Mouse (Mus musculus): ENCODE measurements around the gene Col5a3. TPM values are rescaled to one million over a fixed set of nuclear protein-coding genes. Genes with fewer than 3 reads are reported as not detected.

Gene Col5a3
- polyA plus RNA-seq, 1 experiment from 2014 or later = not detected

DNA sequence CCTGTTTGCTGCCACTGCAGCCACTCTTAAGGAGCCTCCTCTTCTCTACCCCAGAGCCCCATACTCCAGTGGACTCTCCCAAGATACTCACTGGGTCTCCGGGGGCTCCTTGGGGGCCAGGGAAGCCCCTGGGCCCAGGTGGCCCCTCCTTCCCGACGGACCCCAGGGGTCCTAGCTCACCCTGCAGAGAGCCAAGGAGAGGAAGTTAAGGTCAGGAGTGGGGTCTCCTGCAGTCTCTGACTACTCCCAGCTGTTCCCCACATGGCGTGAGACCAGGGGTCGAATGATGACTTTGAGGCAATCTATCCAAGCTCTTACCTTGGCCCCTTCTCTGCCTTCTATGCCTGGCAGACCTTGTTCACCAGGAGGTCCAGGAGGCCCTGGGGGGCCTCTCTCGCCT lies 29.8 kb downstream of the Col5a3 start:
- Histone ChIP-seq H3K27ac (no peak overlapping the region), H3K36me3 (ENCODE audit: inconsistent target) (no peaks in the 10 kb centered on the region), H3K4me3 (ENCODE audit: inconsistent target) (no peak overlapping the region), H3K79me2 (ENCODE audit: inconsistent target) (no peaks in the 10 kb centered on the region)
- 86% methylated on average over 6 of the region's 6 CpGs for WGBS (ENCODE audit: missing documents)

DNA sequence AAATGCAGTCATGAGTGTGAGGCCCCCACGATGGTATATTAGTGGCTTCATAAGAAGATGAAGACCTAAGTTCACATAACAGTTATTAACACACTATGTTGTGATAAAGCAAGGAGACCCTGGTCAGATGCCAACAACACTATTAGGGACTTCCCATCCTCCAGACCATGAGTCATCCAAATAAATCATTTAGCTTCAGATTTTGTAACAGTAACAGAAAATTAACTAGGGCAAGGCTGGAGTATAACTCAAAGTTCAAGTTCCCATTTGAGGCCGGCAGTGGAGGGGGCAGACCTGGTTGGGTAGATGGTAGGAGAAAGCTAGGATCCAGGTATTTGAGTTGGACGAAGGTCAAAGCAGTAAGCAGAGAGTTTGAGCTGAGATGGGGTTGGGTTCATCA lies 33.6 kb downstream of the Col5a3 start:
- no peak overlapping the region for H3K27ac ChIP-seq
- H3K4me3 ChIP-seq (ENCODE audit: inconsistent target) = no peak overlapping the region
- WGBS (ENCODE audit: missing documents) = 76% methylated on average over 3 of the region's 3 CpGs
- H3K79me2 ChIP-seq (ENCODE audit: inconsistent target) = no peaks in the 10 kb centered on the region
- no peaks in the 10 kb centered on the region for H3K36me3 ChIP-seq (ENCODE audit: inconsistent target)

DNA sequence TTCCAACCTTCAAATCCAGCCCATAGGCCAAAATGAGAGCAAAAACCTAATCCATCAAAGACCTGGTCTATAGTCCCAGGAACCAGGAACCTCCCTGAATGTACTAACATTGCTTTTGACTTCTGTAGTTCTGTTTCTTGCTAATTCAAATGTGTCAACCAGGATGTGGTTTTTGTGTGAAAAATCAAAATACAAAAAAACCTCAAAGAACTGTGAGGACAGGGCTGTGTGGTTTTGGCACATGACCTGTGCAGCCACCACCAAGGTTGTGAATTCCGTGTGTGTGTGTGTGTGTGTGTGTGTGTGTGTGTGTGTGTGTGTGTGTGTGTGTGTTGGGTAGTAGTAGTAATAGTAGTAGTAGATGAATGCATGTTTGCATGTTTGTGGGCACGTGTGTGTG lies 49.6 kb downstream of the Col5a3 start:
- 0% methylated on average over 2 of the region's 2 CpGs for WGBS (ENCODE audit: missing documents)
- Histone ChIP-seq H3K27ac (no peak overlapping the region), H3K79me2 (ENCODE audit: inconsistent target) (no peaks in the 10 kb centered on the region), H3K4me3 (ENCODE audit: inconsistent target) (no peak overlapping the region), H3K36me3 (ENCODE audit: inconsistent target) (no peaks in the 10 kb centered on the region)

DNA sequence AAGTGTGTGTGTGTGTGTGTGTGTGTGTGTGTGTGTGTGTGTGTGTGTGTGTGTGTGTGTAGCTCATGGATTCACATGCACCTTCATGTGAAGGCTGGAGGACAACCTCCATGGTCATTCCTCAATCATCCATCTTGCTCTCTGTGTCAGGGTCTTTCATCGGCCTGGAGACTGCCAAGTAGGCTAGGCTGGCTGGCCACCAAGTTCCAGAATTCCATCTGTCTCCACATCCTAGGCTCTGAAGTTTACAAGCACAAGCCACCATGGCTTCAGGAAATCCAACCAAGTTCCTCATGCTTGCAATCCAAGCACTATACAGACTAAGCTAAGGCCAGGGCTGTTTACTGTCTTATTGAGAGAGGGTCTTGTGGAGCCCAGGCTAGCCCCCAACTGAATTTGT lies 51.8 kb downstream of the Col5a3 start:
- Histone ChIP-seq H3K36me3 (ENCODE audit: inconsistent target) (no peaks in the 10 kb centered on the region), H3K4me3 (ENCODE audit: inconsistent target) (no peak overlapping the region), H3K79me2 (ENCODE audit: inconsistent target) (no peaks in the 10 kb centered on the region), H3K27ac (no peak overlapping the region)
- WGBS (ENCODE audit: missing documents) = 83% methylated on average over 1 of the region's 1 CpGs

DNA sequence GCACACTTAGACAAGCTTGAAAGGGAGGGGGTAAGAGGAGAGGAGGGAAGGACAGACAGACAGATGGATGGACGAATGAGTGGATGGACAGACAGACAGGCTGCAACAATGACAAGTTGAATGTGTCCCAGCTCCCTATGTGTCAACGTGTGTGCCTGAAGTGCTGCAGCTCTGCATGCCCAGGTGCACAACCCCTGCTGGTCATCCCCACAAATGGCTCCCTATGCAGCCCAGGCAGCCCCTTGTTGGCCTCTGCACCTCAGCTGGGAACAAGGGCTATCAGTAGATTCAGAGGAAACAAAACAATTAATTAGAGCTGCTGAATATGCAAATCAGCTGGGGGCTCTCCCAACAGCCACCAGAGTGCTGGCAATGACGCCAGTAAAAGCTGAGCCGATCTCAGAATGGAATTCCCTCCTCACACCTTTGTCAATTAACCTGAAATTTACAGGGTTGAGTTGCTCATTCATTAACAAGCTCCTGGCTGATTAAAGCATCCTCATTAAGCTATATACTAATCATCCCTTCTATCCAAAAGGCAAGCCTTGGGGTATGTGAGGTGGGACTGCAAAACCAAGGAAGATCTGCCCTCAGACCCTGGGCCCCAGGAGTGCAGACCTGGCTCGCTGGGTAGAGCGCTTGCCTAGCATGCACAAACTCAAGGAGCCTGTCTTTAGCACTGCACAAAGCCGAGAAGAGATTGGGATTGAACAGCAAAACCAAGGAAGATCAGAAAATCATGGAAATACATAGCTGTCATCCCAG lies 52.5 kb downstream of the Col5a3 start:
- H3K79me2 ChIP-seq (ENCODE audit: inconsistent target) = no peaks in the 10 kb centered on the region
- WGBS (ENCODE audit: missing documents) = 57% methylated on average over 6 of the region's 7 CpGs
- no peak overlapping the region for H3K4me3 ChIP-seq (ENCODE audit: inconsistent target)
- H3K27ac ChIP-seq = no peak overlapping the region
- H3K36me3 ChIP-seq (ENCODE audit: inconsistent target) = no peaks in the 10 kb centered on the region

DNA sequence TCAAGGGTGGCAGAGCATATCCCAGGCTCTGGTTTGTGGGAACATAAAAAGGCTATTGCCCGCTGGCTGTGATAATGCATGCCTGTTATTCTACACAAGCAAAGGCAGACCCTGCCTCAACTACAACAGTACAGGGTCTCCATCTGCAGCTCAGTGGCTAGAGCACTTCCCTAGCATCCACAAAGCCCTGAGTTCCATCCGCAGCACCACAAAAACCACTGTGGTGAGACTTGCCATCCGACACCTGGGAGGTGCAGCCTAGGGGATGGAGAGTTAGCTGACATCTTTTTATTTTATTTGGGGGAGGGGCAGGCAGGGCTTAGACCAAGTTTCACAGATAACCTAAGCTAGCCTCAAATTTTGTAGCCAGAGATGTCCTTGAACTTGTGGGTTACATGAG lies 53.5 kb downstream of the Col5a3 start:
- Histone ChIP-seq H3K36me3 (ENCODE audit: inconsistent target) (no peaks in the 10 kb centered on the region), H3K79me2 (ENCODE audit: inconsistent target) (no peaks in the 10 kb centered on the region), H3K4me3 (ENCODE audit: inconsistent target) (no peak overlapping the region), H3K27ac (no peak overlapping the region)
- WGBS (ENCODE audit: missing documents) = 57% methylated on average over 3 of the region's 3 CpGs

DNA sequence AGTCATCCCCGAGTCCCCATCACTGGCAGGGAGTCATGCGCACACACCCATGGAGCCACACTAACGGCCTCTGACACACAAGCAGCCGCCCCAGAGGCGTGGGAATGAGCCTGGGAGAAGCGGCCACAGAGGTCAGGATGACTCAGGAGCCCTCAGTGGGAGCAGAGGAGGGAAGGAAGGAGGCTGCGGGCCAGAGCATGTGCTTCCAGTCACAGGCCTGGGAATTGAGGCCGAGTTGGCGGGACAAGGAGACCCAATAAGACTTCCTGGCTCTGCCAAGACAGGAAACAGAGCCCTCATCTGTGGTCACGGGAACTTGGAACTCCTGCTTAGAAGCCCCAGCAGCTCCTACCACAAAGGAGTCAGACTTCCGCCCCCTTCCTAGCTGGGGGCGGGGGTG lies 54.1 kb downstream of the Col5a3 start:
- Histone ChIP-seq H3K4me3 (ENCODE audit: inconsistent target) (no peak overlapping the region), H3K79me2 (ENCODE audit: inconsistent target) (no peaks in the 10 kb centered on the region), H3K27ac (no peak overlapping the region), H3K36me3 (ENCODE audit: inconsistent target) (no peaks in the 10 kb centered on the region)
- 12% methylated on average over 12 of the region's 12 CpGs for WGBS (ENCODE audit: missing documents)

DNA sequence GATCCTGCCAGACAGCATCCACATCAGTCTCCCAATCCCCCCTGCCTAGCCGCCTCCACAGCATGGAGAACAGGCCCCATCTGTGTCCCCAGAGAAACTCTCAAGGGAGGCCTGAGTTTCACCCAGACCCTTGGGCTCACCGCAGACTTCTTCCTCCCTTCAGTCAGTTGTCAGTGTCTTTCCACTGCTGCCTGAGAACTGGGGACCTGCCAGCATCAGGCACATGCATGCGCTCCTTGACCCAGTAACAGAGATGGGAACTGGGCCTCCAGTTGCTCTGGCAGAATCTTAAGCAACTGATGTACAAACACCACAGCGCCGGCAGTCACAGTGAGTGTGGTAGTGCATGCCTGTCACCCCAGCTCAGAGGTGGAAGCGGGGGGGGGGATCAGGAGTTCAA lies 56.0 kb downstream of the Col5a3 start:
- H3K4me3 ChIP-seq (ENCODE audit: inconsistent target) = no peak overlapping the region
- H3K27ac ChIP-seq = no peak overlapping the region
- WGBS (ENCODE audit: missing documents) = 96% methylated on average over 6 of the region's 6 CpGs
- H3K79me2 ChIP-seq (ENCODE audit: inconsistent target) = no peaks in the 10 kb centered on the region
- H3K36me3 ChIP-seq (ENCODE audit: inconsistent target) = no peaks in the 10 kb centered on the region

DNA sequence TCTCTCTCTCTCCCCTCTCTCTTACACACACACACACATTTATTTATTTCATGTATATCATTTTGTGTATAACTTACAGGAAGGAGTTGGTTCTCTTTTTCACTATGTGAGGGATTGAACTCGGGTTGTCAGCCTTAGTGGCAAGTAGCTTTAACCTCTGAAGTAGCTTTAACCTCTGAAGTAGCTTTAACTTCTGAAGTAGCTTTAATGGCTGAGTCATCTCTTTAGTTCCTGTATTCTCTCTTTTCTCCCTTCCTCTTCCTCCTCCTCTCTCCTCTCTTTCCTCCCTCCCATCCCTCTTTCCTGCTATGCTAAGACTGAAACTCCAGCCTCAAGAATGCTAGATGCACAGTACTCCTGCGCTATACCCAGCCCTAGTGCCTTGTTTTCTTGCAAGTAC lies 56.6 kb downstream of the Col5a3 start:
- Histone ChIP-seq H3K79me2 (ENCODE audit: inconsistent target) (no peaks in the 10 kb centered on the region), H3K4me3 (ENCODE audit: inconsistent target) (no peak overlapping the region), H3K36me3 (ENCODE audit: inconsistent target) (no peaks in the 10 kb centered on the region), H3K27ac (no peak overlapping the region)
- 65% methylated on average over 2 of the region's 2 CpGs for WGBS (ENCODE audit: missing documents)

DNA sequence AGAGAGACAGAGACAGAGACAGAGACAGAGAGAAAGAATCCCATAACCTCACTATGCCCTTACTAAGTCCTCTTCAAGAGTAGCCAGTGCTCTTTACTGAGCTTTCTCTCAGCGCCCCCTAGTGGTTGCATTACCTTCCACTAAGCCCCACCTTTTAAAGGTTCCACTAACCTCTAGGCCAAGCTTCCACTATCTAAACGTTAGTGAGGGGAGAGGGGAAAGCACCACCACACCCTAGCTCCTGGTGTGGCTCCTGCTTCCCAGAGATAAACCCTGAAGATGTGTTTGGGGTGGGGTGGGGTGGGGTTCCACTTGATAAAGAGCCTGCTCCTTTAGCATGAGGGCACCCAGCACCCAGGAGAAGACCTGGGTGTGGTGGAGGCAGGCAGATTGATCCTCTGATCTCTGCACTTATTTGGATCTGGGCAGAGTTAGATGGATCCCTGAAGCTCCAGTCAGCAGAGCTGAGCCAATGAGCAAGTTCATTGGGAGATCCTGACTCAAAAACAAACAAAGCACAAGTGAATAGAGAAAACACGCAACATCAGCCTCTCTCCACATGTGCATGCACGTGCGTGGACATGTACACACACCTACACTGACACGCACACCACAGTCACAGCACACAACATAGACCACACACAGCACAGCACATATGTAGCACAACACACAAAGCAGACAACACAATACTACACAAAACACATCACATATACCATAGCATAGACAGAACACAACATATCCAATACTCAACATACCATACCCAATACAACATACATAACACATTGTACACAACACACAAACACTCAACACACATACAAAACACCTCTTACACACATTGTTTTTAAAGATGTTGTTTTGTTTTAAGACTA lies 57.5 kb downstream of the Col5a3 start:
- Histone ChIP-seq H3K79me2 (ENCODE audit: inconsistent target) (no peaks in the 10 kb centered on the region), H3K36me3 (ENCODE audit: inconsistent target) (no peaks in the 10 kb centered on the region), H3K27ac (no peak overlapping the region), H3K4me3 (ENCODE audit: inconsistent target) (no peak overlapping the region)
- 62% methylated on average over 6 of the region's 6 CpGs for WGBS (ENCODE audit: missing documents)

DNA sequence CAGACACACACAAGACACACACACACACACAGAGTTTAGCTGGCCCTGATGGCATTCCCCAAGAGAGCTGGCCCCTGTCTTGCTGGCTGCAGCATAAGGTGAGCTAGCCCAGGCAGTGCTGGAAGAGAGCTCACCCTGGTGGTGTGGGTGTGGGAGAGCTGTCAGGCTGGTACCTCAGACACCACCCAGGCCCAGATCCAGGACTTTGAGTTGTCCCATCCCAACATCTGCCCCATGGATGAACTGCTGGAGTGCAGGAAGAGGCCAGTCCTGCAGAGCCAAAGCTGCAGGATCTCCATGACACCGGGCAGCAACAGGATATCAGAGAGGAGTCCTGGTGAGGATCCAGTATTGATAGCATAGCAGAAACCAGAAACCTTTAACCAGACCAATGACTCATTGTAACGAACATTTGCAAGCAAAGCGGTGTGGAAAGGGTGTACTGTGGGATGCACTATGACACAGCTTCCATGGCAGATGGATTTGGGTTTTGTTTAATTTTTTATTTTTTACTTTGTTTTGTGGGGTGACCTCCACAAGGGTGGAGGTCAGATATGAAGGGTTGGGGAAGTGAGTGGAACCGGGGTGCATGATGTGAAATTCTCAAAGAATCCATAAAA lies 58.7 kb downstream of the Col5a3 start:
- WGBS (ENCODE audit: missing documents) = 89% methylated on average over 4 of the region's 4 CpGs
- Histone ChIP-seq H3K36me3 (ENCODE audit: inconsistent target) (no peaks in the 10 kb centered on the region), H3K27ac (no peak overlapping the region), H3K4me3 (ENCODE audit: inconsistent target) (no peak overlapping the region), H3K79me2 (ENCODE audit: inconsistent target) (no peaks in the 10 kb centered on the region)

DNA sequence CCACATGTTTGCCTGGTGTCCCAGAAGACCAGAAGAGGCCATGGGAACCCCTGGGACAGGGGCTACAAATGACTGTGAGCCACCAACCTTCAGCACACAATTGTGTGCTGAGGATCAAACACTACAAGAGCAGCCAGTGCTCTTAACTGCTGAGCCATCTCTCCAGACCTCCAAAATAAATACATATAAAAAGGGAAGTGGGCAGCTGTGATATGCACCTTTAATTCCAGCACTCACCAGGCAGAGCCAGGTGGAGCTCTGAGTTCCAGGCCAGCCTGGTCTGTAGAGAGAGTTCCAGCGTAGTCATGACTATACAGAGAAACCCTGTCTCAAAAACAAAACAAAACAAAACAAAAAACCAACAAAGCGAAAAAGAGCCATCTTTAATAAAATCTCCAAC lies 60.5 kb downstream of the Col5a3 start:
- Histone ChIP-seq H3K4me3 (ENCODE audit: inconsistent target) (no peak overlapping the region), H3K36me3 (ENCODE audit: inconsistent target) (no peaks in the 10 kb centered on the region), H3K27ac (no peak overlapping the region), H3K79me2 (ENCODE audit: inconsistent target) (no peaks in the 10 kb centered on the region)
- WGBS (ENCODE audit: missing documents) = 94% methylated on average over 2 of the region's 2 CpGs

DNA sequence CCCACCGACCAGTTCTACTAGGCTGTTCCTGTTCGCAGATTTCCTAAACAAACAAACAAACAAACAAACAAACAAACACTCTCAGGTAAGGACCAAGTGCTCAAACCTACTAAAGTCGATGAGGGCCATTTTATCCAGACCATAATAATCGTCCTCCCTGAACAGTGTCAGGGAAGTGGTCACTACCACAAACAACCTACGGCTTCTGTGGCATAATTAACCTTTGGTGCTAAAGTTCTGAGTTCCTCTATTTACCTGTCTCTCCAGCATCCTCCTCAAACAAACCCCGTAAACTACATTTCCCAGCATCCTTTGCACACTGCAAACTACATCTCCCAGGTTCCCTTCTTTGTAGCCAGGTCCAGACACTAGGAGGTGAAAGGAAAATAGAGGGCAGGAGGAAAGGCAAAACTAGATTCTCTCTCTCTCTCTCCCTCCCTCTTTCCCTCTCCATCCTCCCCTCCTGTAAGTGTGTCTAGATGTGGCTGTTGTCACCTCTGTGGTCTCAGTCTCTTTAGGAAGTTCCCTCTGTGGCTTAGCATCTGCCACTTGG lies 63.3 kb downstream of the Col5a3 start:
- H3K36me3 ChIP-seq (ENCODE audit: inconsistent target) = no peaks in the 10 kb centered on the region
- no peak overlapping the region for H3K27ac ChIP-seq
- no peak overlapping the region for H3K4me3 ChIP-seq (ENCODE audit: inconsistent target)
- H3K79me2 ChIP-seq (ENCODE audit: inconsistent target) = no peaks in the 10 kb centered on the region
- WGBS (ENCODE audit: missing documents) = 46% methylated on average over 6 of the region's 6 CpGs

DNA sequence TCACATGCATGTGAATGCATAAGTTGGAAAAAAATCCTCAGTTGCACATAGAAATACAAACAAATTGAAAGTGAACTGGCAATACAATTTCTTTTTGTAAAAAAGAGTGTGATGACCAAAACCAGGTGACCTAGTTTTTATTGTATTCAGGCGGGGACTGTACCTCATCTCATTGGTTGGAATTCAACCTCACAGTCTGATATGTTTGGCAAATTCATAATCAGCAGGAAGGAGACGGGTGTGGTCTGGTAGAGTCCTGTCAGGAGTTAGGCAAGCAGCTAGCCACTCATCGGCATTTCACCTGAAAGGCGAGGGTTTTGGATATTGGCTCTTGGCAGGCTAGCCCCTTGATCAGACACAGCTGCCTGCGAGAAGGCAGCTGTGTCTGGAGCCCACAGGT lies 65.7 kb downstream of the Col5a3 start:
- Histone ChIP-seq H3K27ac (no peak overlapping the region), H3K79me2 (ENCODE audit: inconsistent target) (no peaks in the 10 kb centered on the region), H3K36me3 (ENCODE audit: inconsistent target) (no peaks in the 10 kb centered on the region), H3K4me3 (ENCODE audit: inconsistent target) (no peak overlapping the region)
- 83% methylated on average over 5 of the region's 5 CpGs for WGBS (ENCODE audit: missing documents)

DNA sequence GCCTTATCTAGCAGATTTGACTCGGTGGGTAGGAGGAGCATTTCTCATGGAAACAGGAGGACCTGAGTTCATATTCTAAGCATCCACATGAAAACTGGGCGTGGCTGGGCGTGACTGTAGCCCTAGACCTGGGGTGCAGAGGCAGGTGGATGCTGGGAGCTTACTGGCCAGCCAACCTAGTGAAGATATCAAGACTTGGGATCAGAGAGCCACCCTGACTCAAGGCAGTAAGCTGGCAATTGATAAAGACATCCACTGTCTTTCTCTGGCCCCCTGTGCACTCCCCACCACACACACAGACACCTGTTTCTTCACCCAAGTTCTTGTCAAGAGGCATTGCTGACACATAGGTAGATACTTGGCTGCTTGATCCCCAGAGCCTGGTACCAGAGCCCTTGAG lies 66.3 kb downstream of the Col5a3 start:
- WGBS (ENCODE audit: missing documents) = 72% methylated on average over 3 of the region's 3 CpGs
- H3K79me2 ChIP-seq (ENCODE audit: inconsistent target) = no peaks in the 10 kb centered on the region
- H3K36me3 ChIP-seq (ENCODE audit: inconsistent target) = no peaks in the 10 kb centered on the region
- H3K4me3 ChIP-seq (ENCODE audit: inconsistent target) = no peak overlapping the region
- H3K27ac ChIP-seq = no peak overlapping the region
